In genomic region chr4:48913301-48913700, GRCm38 (mm10) we compare ENCODE assay signal across 22 mouse cellular contexts.
A peak's percentile ranks its signal among the peaks of the same experiment; 100 is the strongest.
DNase-seq lines count a peak whose midpoint lies in the region; ATAC-seq lines count a peak whose summit lies in the region.
"Had no signal": no experiment of that assay in that cellular context is flagged by ENCODE, and none has a peak within 500 bp of the region (broad histone marks: within the 10 kb centered on the region; RNA-seq: fewer than 3 reads in every experiment).

No protein-coding gene starts in this region.

- H3K36me3 ChIP-seq in embryonic facial prominence, embryonic 11.5 days (replicated peaks; ENCODE audit: control insufficient read depth, insufficient read depth, low read depth, low read length) = no peaks in the 10 kb centered on the region
- no peaks in the 10 kb centered on the region for H3K36me3 ChIP-seq in embryonic facial prominence, embryonic 10.5 days (replicated peaks)
- H3K36me3 ChIP-seq in limb, embryonic 11.5 days (ENCODE audit: control insufficient read depth, insufficient read depth, low read length) = no peaks in the 10 kb centered on the region
- no peaks in the 10 kb centered on the region for H3K36me3 ChIP-seq in limb, embryonic 10.5 days
- H3K36me3 ChIP-seq: G1E had no signal

- H3K4me1 ChIP-seq in embryonic facial prominence, embryonic 11.5 days (ENCODE audit: control insufficient read depth, insufficient read depth, low read length) = no peaks in the 10 kb centered on the region
- no peaks in the 10 kb centered on the region for H3K4me1 ChIP-seq in embryonic facial prominence, embryonic 10.5 days
- no peaks in the 10 kb centered on the region for H3K4me1 ChIP-seq in limb, embryonic 11.5 days (ENCODE audit: control insufficient read depth, insufficient read depth, low read length)
- peaks cover 5% of the 10 kb centered on the region for H3K4me1 ChIP-seq in limb, embryonic 10.5 days

- H3K4me3 ChIP-seq in embryonic facial prominence, embryonic 11.5 days (ENCODE audit: low read depth, low read length) = no peak overlapping the region
- no peak overlapping the region for H3K4me3 ChIP-seq in embryonic facial prominence, embryonic 10.5 days
- H3K4me3 ChIP-seq in limb, embryonic 11.5 days (ENCODE audit: low read depth, low read length) = no peak overlapping the region
- H3K4me3 ChIP-seq in limb, embryonic 10.5 days = no peak overlapping the region

- 78% methylated on average over 4 of the region's 4 CpGs for WGBS in embryonic facial prominence, embryonic 11.5 days
- 76% methylated on average over 4 of the region's 4 CpGs for WGBS in embryonic facial prominence, embryonic 10.5 days
- WGBS in limb, embryonic 11.5 days = 75% methylated on average over 4 of the region's 4 CpGs
- 75% methylated on average over 4 of the region's 4 CpGs for WGBS in limb, embryonic 10.5 days

- H3K27me3 ChIP-seq in embryonic facial prominence, embryonic 11.5 days (ENCODE audit: control insufficient read depth, insufficient read depth, low read length) = no peaks in the 10 kb centered on the region
- no peaks in the 10 kb centered on the region for H3K27me3 ChIP-seq in embryonic facial prominence, embryonic 10.5 days (replicated peaks; ENCODE audit: low read depth, poor library complexity, severe bottlenecking)
- no peaks in the 10 kb centered on the region for H3K27me3 ChIP-seq in limb, embryonic 11.5 days (ENCODE audit: control insufficient read depth, insufficient read depth, low read length)
- H3K27me3 ChIP-seq in limb, embryonic 10.5 days (ENCODE audit: low read depth, poor library complexity, severe bottlenecking) = no peaks in the 10 kb centered on the region
- H3K27me3 ChIP-seq: CH12.LX, Patski had no signal

- ATAC-seq in cerebellum, adult (ENCODE audit: insufficient number of reproducible peaks, low FRiP score, low TSS enrichment) = peak; percentile 49; the same call in 1 of the 2 replicates
- 0 out of 2 replicates have a peak, but pooled peaks have one; percentile 52 for ATAC-seq in embryonic facial prominence, embryonic 11.5 days (replicated peaks; ENCODE audit: insufficient number of reproducible peaks, low FRiP score, low TSS enrichment, low read depth)
- ATAC-seq in limb, embryonic 11.5 days (ENCODE audit: insufficient number of reproducible peaks, low FRiP score, low TSS enrichment, low read depth) = peak; percentile 54; the same call in 1 of the 2 replicates
- ATAC-seq: activated CD4-positive, CD25-positive, alpha-beta regulatory T cell, adult 4 months; CD4-positive, CD25-positive, alpha-beta regulatory T cell, adult 4 months; Patski had no signal

- H3K4me2 ChIP-seq in embryonic facial prominence, embryonic 11.5 days (ENCODE audit: low read depth, low read length) = no peak overlapping the region
- no peak overlapping the region for H3K4me2 ChIP-seq in limb, embryonic 11.5 days (ENCODE audit: low read depth, severe bottlenecking)

- H3K27ac ChIP-seq in embryonic facial prominence, embryonic 11.5 days (replicated peaks; ENCODE audit: low read depth, low read length) = no peak overlapping the region
- H3K27ac ChIP-seq in embryonic facial prominence, embryonic 10.5 days (replicated peaks) = no peak overlapping the region
- no peak overlapping the region for H3K27ac ChIP-seq in limb, embryonic 11.5 days (replicated peaks; ENCODE audit: low read depth, low read length)
- no peak overlapping the region for H3K27ac ChIP-seq in limb, embryonic 10.5 days

- no peaks in the 10 kb centered on the region for H3K9me3 ChIP-seq in embryonic facial prominence, embryonic 11.5 days (replicated peaks; ENCODE audit: control insufficient read depth, low read length)
- H3K9me3 ChIP-seq in embryonic facial prominence, embryonic 10.5 days = no peaks in the 10 kb centered on the region
- no peaks in the 10 kb centered on the region for H3K9me3 ChIP-seq in limb, embryonic 11.5 days (ENCODE audit: control insufficient read depth, low read length)
- no peaks in the 10 kb centered on the region for H3K9me3 ChIP-seq in limb, embryonic 10.5 days (replicated peaks)
- H3K9me3 ChIP-seq: G1E had no signal

- DNase-seq in cerebellum, adult 8-10 months = no peak
- no peak for DNase-seq in embryonic facial prominence, embryonic 11.5 days (ENCODE audit: low spot score)
- DNase-seq in embryonic facial prominence, embryonic 10.5 days (ENCODE audit: low spot score) = no peak
- no peak for DNase-seq in limb, embryonic 11.5 days (ENCODE audit: low spot score)
- DNase-seq in limb, embryonic 10.5 days (ENCODE audit: low spot score) = no peak
- DNase-seq: adrenal gland, adult 2 months; adrenal gland, adult 8-10 months; adrenal gland, postnatal 10 days; adrenal gland, postnatal 14 days; adrenal gland, postnatal 25 days; adrenal gland, postnatal 36 days; B cell, adult 2 months; cerebellum, adult 11 months; cerebellum, adult 11-12 months; cerebellum, adult 18-20 months; cerebellum, adult 2 months had no signal

- H3K9ac ChIP-seq in embryonic facial prominence, embryonic 11.5 days (replicated peaks; ENCODE audit: low read length) = no peak overlapping the region
- no peak overlapping the region for H3K9ac ChIP-seq in limb, embryonic 11.5 days (ENCODE audit: low read length)
